8 mouse cellular contexts compared by ENCODE assay signal in genomic region chr13:3742763-3743401, GRCm38 (mm10).
A peak's percentile ranks its signal among the peaks of the same experiment; 100 is the strongest.
DNase-seq lines count a peak whose midpoint lies in the region; ATAC-seq and TF ChIP-seq lines count a peak whose summit lies in the region.
"Had no signal": no experiment of that assay in that cellular context is flagged by ENCODE, and none has a peak within 500 bp of the region (broad histone marks: within the 10 kb centered on the region; RNA-seq: fewer than 3 reads in every experiment).

No protein-coding gene starts in this region.

- ATAC-seq in midbrain, postnatal 0 days (ENCODE audit: low FRiP score), result no peak
- ATAC-seq in forebrain, embryonic 14.5 days, result peak; percentile 63
- peak; percentile 51; the same call in 1 of the 2 replicates for ATAC-seq in limb, embryonic 15.5 days (ENCODE audit: insufficient number of reproducible peaks, low FRiP score, low TSS enrichment, low read depth)
- ATAC-seq in stomach, postnatal 0 days (ENCODE audit: low FRiP score, low TSS enrichment), result peak; percentile 53; the same call in 1 of the 2 replicates

- peak overlapping the region; percentile 55; the same call in 1 of the 2 replicates for H3K27ac ChIP-seq in midbrain, embryonic 10.5 days (replicated peaks)
- no peak overlapping the region for H3K27ac ChIP-seq in midbrain, postnatal 0 days (ENCODE audit: low read depth, low read length)
- peak overlapping the region; percentile 52; the same call in 1 of the 2 replicates for H3K27ac ChIP-seq in forebrain, embryonic 14.5 days (ENCODE audit: low read depth, low read length)
- H3K27ac ChIP-seq in limb, embryonic 15.5 days, result peak overlapping the region; percentile 90
- peak overlapping the region; percentile 65 for H3K27ac ChIP-seq in stomach, postnatal 0 days (replicated peaks)

- no peak overlapping the region for H3K4me3 ChIP-seq in midbrain, embryonic 10.5 days
- H3K4me3 ChIP-seq in midbrain, postnatal 0 days (ENCODE audit: low read depth, low read length), result no peak overlapping the region
- H3K4me3 ChIP-seq in forebrain, embryonic 14.5 days (ENCODE audit: low read depth, low read length), result no peak overlapping the region
- H3K4me3 ChIP-seq in limb, embryonic 15.5 days, result no peak overlapping the region
- no peak overlapping the region for H3K4me3 ChIP-seq in stomach, postnatal 0 days (ENCODE audit: low read depth, low read length)

- H3K36me3 ChIP-seq in midbrain, embryonic 10.5 days, result no peaks in the 10 kb centered on the region
- H3K36me3 ChIP-seq in midbrain, postnatal 0 days (ENCODE audit: insufficient read depth, low read length), result no peaks in the 10 kb centered on the region
- no peaks in the 10 kb centered on the region for H3K36me3 ChIP-seq in forebrain, embryonic 14.5 days (ENCODE audit: control insufficient read depth, insufficient read depth, low read length)
- H3K36me3 ChIP-seq in limb, embryonic 15.5 days, result no peaks in the 10 kb centered on the region
- H3K36me3 ChIP-seq in stomach, postnatal 0 days (ENCODE audit: control insufficient read depth, insufficient read depth, low read length), result no peaks in the 10 kb centered on the region

- no peaks in the 10 kb centered on the region for H3K27me3 ChIP-seq in midbrain, embryonic 10.5 days (ENCODE audit: low read depth, poor library complexity, severe bottlenecking)
- H3K27me3 ChIP-seq in midbrain, postnatal 0 days (ENCODE audit: insufficient read depth, low read length), result no peaks in the 10 kb centered on the region
- no peaks in the 10 kb centered on the region for H3K27me3 ChIP-seq in forebrain, embryonic 14.5 days (replicated peaks; ENCODE audit: control insufficient read depth, insufficient read depth, low read length)
- H3K27me3 ChIP-seq in limb, embryonic 15.5 days, result no peaks in the 10 kb centered on the region
- H3K27me3 ChIP-seq in stomach, postnatal 0 days (ENCODE audit: control insufficient read depth, insufficient read depth, low read length), result no peaks in the 10 kb centered on the region

- WGBS in midbrain, embryonic 10.5 days, result 56% methylated on average over 4 of the region's 4 CpGs
- WGBS in midbrain, postnatal 0 days, result 48% methylated on average over 4 of the region's 4 CpGs
- 49% methylated on average over 4 of the region's 4 CpGs for WGBS in forebrain, embryonic 14.5 days
- WGBS in limb, embryonic 15.5 days, result 7% methylated on average over 4 of the region's 4 CpGs
- 13% methylated on average over 4 of the region's 4 CpGs for WGBS in stomach, postnatal 0 days

- no peak for DNase-seq in midbrain, embryonic 10.5 days (ENCODE audit: low spot score)
- DNase-seq in midbrain, postnatal 0 days (ENCODE audit: low spot score), result no peak
- no peak for DNase-seq in forebrain, embryonic 14.5 days (ENCODE audit: low spot score)
- DNase-seq in stomach, postnatal 0 days (ENCODE audit: low spot score), result no peak
- DNase-seq in MN1 (ENCODE audit: low spot score), result no peak
- DNase-seq in thymus, postnatal 25 days, result no peak
- DNase-seq: adrenal gland, adult 2 months had no signal

- TF ChIP-seq EP300 in stomach, postnatal 0 days (optimal IDR thresholded peaks at IDR 0.05), result no peak

- no peaks in the 10 kb centered on the region for H3K9me3 ChIP-seq in midbrain, embryonic 10.5 days (replicated peaks)
- no peaks in the 10 kb centered on the region for H3K9me3 ChIP-seq in midbrain, postnatal 0 days (ENCODE audit: low read length)
- no peaks in the 10 kb centered on the region for H3K9me3 ChIP-seq in forebrain, embryonic 14.5 days (replicated peaks; ENCODE audit: control insufficient read depth, low read length)
- no peaks in the 10 kb centered on the region for H3K9me3 ChIP-seq in limb, embryonic 15.5 days
- H3K9me3 ChIP-seq in stomach, postnatal 0 days (ENCODE audit: control insufficient read depth, low read length), result no peaks in the 10 kb centered on the region

- H3K9ac ChIP-seq in midbrain, postnatal 0 days (replicated peaks; ENCODE audit: low read length, poor library complexity, severe bottlenecking), result no peak overlapping the region
- H3K9ac ChIP-seq in forebrain, embryonic 14.5 days (ENCODE audit: low read length), result no peak overlapping the region
- H3K9ac ChIP-seq in limb, embryonic 15.5 days, result no peak overlapping the region
- H3K9ac ChIP-seq in stomach, postnatal 0 days (ENCODE audit: low read length), result no peak overlapping the region

- H3K4me2 ChIP-seq in midbrain, postnatal 0 days (ENCODE audit: low read depth, low read length, poor library complexity, severe bottlenecking), result no peak overlapping the region
- H3K4me2 ChIP-seq in forebrain, embryonic 14.5 days (ENCODE audit: low read length), result no peak overlapping the region
- peak overlapping the region; percentile 27 for H3K4me2 ChIP-seq in limb, embryonic 15.5 days
- no peak overlapping the region for H3K4me2 ChIP-seq in stomach, postnatal 0 days (replicated peaks; ENCODE audit: low read depth)

- peaks cover 21% of the 10 kb centered on the region for H3K4me1 ChIP-seq in midbrain, embryonic 10.5 days
- H3K4me1 ChIP-seq in midbrain, postnatal 0 days (ENCODE audit: insufficient read depth, low read length), result no peaks in the 10 kb centered on the region
- H3K4me1 ChIP-seq in forebrain, embryonic 14.5 days (ENCODE audit: control insufficient read depth, insufficient read depth, low read length), result peaks cover 9% of the 10 kb centered on the region; the same call in 1 of the 2 replicates
- H3K4me1 ChIP-seq in limb, embryonic 15.5 days, result peaks cover 38% of the 10 kb centered on the region
- H3K4me1 ChIP-seq in stomach, postnatal 0 days (replicated peaks; ENCODE audit: control insufficient read depth, insufficient read depth), result peaks cover 8% of the 10 kb centered on the region

- no peak for TF ChIP-seq CTCF in midbrain, postnatal 0 days (IDR thresholded peaks at IDR 0.05)
- peak; percentile 35 for TF ChIP-seq CTCF in stomach, postnatal 0 days (IDR thresholded peaks at IDR 0.05; ENCODE audit: low read depth)
